Mouse (Mus musculus) thymus, postnatal 36 days (tissue): ENCODE results near the gene Olfr1392.

ENCODE experiments used
- DNase-seq, 2 experiments: peaks; one replicate each; pipeline ENCODE4 v3.0.0; 2022; ENCODE audit warnings: mixed read lengths in 2 of 2

Gene Olfr1392

GRCm38 (mm10) chr11:49326726-49327125, 41.6 kb downstream of the Olfr1392 start:
- DNase-seq, result no peak

- DNase-seq, result no peak
Measured at GRCm38 (mm10) chr11:49329686-49330085, 44.6 kb downstream of the Olfr1392 start.

- DNase-seq, result no peak
Measured at GRCm38 (mm10) chr11:49334888-49335287, 49.8 kb downstream of the Olfr1392 start, which contains the start of gene Olfr1390. TSS of gene Olfr1390 (plus strand) at chr11:49335188.

GRCm38 (mm10) chr11:49337150-49337832, 52.2 kb downstream of the Olfr1392 start:
- DNase-seq, result no peak
